Mouse (Mus musculus) midbrain, embryonic 14.5 days (tissue): ENCODE data around the gene Hand2. TPM values are rescaled to one million over a fixed set of nuclear protein-coding genes. Genes with fewer than 3 reads are reported as not detected.

Experiments
- ATAC-seq: fragments of 200-750 bp; cut with Nextera tagmentation; 2 replicates; pipeline ENCODE4 v1.8.0; 2017; ENCODE audit warnings: moderate number of reproducible peaks, moderate library complexity; ENCODE audit not compliant: low FRiP score, low TSS enrichment
- DNase-seq: peaks from one replicate; pipeline ENCODE4 v3.0.0-alpha.2; 2015
- H3K27ac ChIP-seq: fragments of 300-500 bp; sonication (generic); replicated peaks from 2 replicates; pipeline ENCODE4 v1.5.1; 2014; ENCODE audit warnings: mild to moderate bottlenecking, low read depth, low read length, moderate library complexity
- H3K27me3 ChIP-seq: fragments of 300-500 bp; sonication (generic); 2 replicates; pipeline ENCODE4 v1.6.1; 2014; ENCODE audit warnings: low read length, control low read depth, mixed read lengths; ENCODE audit not compliant: control insufficient read depth, insufficient read depth
- H3K36me3 ChIP-seq: fragments of 300-500 bp; sonication (generic); 2 replicates; pipeline ENCODE4 v1.6.1; 2014; ENCODE audit warnings: low read length, control low read depth; ENCODE audit not compliant: control insufficient read depth, insufficient read depth
- H3K4me1 ChIP-seq: fragments of 300-500 bp; sonication (generic); 2 replicates; pipeline ENCODE4 v1.6.1; 2014; ENCODE audit warnings: mild to moderate bottlenecking, antibody characterized with exemption, low read length, control low read depth; ENCODE audit not compliant: control insufficient read depth, insufficient read depth
- H3K4me2 ChIP-seq: fragments of 300-500 bp; sonication (generic); 2 replicates; pipeline ENCODE4 v1.6.1; 2014; ENCODE audit warnings: mild to moderate bottlenecking, low read length, moderate library complexity
- H3K4me3 ChIP-seq: fragments of 300-500 bp; sonication (generic); replicated peaks from 2 replicates; pipeline ENCODE4 v1.5.1; 2014; ENCODE audit warnings: low read depth, low read length
- H3K9ac ChIP-seq: fragments of 300-500 bp; sonication (generic); replicated peaks from 2 replicates; pipeline ENCODE4 v1.6.1; 2014; ENCODE audit warnings: mild to moderate bottlenecking, low read length, moderate library complexity
- H3K9me3 ChIP-seq: fragments of 300-500 bp; sonication (generic); 2 replicates; pipeline ENCODE4 v1.6.1; 2016; ENCODE audit warnings: low read length, control low read depth, mixed read lengths; ENCODE audit not compliant: control insufficient read depth
- WGBS: fragments of 180-500 bp; shearing (Covaris S2); extraction: QIAGEN DNeasy Blood & Tissue Kit; methylation state at CpG from one replicate; pipeline ENCODE4 v1.1.7; 2014; 5-methylcytosine and 5-hydroxymethylcytosine counted together
- polyA plus RNA-seq: library from polyadenylated mRNA; unstranded; fragments of >200 nt; fragmentation: Nextera tagmentation; extraction: Ambion mirVana; gene quantifications from 2 replicates; pipeline ENCODE4 v1.2.1, GENCODE M21; 2014

Gene Hand2
- polyA plus RNA-seq, 1 experiment from 2014 or later = not detected

DNA sequence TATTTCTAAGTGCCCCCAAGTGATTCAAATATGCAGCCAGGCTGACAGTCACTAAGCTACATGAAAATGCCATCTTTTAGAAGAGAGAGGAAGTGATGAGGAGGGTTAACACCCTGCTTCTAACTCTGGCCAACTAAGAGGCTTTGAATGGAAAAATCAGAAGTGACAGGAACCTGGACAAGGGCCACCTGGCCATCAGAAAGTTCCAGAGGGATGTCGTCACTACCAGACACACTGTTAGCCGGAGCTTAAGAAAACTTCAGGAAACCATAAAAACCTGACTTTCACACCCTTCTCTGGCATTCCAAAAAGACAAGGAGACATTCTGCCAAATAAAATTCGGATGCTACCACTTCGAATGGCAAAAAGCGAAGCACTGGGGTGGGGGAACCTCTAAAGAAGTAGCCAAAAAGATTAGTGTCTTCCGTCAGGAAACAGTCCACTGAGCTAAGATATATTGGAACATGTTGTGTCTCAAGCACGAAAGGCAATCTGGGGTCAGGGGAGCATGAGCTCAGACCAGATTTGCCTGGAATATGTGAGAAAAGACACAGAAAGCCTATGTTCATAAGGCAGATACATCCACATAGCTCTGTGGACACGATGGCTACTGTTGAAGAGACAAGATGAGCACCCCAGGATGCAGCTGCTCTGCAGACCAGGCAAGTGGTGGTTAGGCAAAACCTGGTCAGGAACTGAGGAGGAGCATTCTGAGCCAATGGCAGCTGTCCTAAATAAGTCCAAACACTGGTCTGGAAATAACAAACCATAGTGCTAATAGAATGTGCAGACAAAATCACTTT, 40.4 kb downstream of the Hand2 start:
- Histone ChIP-seq H3K36me3 (no peaks in the 10 kb centered on the region), H3K9me3 (no peaks in the 10 kb centered on the region), H3K4me1 (no peaks in the 10 kb centered on the region), H3K4me3 (no peak overlapping the region), H3K27ac (no peak overlapping the region), H3K4me2 (no peak overlapping the region), H3K9ac (no peak overlapping the region), H3K27me3 (no peaks in the 10 kb centered on the region)
- DNase-seq = no peak
- WGBS = 80% methylated on average over 8 of the region's 8 CpGs
- ATAC-seq = no peak

DNA sequence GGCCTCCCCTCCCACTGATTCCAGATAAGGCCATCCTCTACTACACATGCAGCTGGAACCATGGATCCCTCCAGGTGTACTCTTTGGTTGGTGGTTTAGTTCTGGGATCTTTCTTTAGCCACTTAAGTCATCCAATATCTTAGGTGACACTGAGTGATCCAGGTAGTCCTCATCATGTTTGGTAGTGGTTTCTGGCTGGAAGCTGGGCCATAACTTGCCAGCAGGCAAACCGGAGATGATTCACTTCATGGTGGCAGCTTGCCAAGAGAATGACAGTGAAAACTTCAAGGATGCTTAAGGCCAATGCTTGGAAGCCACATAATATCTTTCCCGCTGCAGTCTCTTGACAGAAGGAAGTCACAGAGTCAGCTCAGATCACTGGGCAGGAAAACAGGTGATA, 42.1 kb downstream of the Hand2 start:
- no peak overlapping the region for H3K4me2 ChIP-seq
- no peak for ATAC-seq
- H3K27me3 ChIP-seq = no peaks in the 10 kb centered on the region
- H3K9me3 ChIP-seq = no peaks in the 10 kb centered on the region
- H3K4me3 ChIP-seq = no peak overlapping the region
- WGBS = 77% methylated on average over 2 of the region's 2 CpGs
- H3K27ac ChIP-seq = no peak overlapping the region
- no peaks in the 10 kb centered on the region for H3K36me3 ChIP-seq
- DNase-seq = no peak
- no peaks in the 10 kb centered on the region for H3K4me1 ChIP-seq
- H3K9ac ChIP-seq = no peak overlapping the region

DNA sequence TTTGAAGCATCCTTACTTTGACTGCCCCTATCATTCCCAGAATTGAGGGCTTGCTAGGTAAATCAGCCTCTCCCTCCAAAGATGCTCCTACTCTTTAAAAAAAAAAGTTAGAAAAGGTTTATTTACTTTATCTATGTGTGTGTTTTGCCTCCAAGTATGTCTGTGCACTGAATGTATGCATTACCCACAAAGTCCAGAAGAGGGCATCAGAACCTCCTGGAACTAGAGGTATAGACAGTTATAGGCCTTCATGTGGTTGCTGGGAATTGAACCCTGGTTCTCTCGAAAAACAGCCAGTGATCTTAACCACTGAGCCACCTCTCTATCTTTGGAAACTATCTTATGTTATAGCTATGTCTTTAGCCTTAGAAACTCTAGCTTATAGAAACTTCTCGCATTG, 53.3 kb downstream of the Hand2 start:
- Histone ChIP-seq H3K4me3 (no peak overlapping the region), H3K4me1 (no peaks in the 10 kb centered on the region), H3K9ac (no peak overlapping the region), H3K27me3 (no peaks in the 10 kb centered on the region), H3K36me3 (no peaks in the 10 kb centered on the region), H3K4me2 (no peak overlapping the region), H3K27ac (no peak overlapping the region), H3K9me3 (no peaks in the 10 kb centered on the region)
- DNase-seq (no peak), ATAC-seq (no peak)
- WGBS = 90% methylated on average over 2 of the region's 2 CpGs

Other genes with a start within 250 kb of the Hand2 start
- 4.3 and 9.6 TPM in 2 replicates for gene Scrg1, start 134.9 kb downstream of the Hand2 start, polyA plus RNA-seq
- 41.6 and 52.2 TPM in 2 replicates for gene Sap30, start 166.9 kb downstream of the Hand2 start, polyA plus RNA-seq
- 61.6 and 103 TPM in 2 replicates for gene Hmgb2, start 190.9 kb downstream of the Hand2 start, polyA plus RNA-seq